Mouse (Mus musculus) CH12F3 (cell line): ENCODE results near the gene Nanog.

Experiments
- in situ Hi-C: fragments of 300-500 bp; cut with MboI; formaldehyde crosslinking; loops from 2 replicates; pipeline ENCODE4 v1.14.3; 2020; ENCODE audit warnings: low sequenced_read_pairs

The Nanog gene

DNA sequence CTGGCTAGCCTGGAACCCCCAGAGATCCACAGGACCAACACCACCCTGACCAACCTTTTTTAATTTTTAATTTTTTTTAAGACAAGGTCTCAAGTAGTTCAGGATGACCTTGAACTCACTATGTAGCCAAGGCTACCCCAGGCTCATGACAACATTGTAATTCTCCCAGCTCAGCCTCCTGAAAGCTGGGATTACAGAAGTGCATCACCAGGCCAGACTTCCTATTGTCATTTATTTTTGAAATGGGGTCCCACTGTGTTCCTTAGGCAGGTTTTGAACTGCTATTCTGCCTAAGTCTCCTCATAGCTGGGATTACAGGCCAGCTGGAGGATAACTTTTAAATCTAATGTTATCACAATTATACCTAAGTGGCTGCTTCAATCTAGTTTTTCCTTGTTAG lies 54.6 kb downstream of the Nanog start:
- in situ Hi-C loops = no loop called here

DNA sequence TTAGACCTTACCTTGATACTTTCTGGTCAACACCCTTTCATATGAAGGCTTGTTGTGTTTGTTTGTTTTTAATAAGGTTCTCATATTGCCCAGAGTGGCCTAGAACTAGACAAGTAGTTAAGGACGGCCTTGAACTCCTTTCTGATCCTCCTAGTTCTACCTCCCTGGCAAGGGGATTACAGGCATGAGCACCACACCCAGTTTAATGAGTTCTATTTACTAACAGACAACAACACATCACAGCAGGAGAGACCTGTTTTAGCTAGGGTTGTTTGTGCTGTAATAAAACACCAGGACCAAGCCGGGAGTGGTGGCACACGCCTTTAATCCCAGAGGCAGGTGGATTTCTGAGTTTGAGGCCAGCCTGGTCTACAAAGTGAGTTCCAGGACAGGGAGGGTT lies 55.2 kb downstream of the Nanog start:
- in situ Hi-C loops = no loop called here

DNA sequence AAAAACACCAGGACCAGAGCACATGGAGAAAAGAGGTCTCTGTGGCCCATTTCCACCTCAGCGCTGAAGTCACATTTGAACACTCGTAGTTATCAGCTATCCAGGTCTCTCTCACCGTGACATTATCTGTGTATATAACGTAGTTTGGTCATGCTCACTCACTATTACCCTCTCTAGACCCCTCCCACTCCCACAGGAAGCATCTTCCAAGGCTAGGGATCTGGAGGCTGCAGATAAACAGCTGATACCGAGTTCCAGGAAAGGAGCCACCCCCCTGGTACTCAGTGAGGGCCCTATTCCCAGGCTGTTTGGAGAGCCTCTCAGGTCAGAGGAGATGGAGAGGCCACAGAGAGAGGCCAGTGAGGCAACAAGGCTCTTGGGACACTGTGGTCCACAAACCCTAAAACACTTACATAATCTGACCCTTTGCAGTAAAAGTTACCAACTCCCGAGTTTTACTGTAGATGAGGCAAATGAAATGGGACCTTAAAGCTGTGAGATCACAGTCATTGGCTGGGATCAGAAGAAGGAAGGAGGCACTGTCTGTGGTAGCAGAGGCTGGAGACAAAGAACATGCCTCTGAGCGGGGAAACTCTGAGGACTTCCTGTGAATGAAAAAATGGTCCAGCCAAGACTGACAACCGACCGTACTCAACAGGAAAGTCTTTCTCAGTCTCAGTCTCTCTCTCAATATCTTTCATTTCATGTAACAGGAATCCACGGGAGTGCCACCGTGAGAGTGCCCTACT lies 55.8 kb downstream of the Nanog start:
- in situ Hi-C loops = no loop called here

DNA sequence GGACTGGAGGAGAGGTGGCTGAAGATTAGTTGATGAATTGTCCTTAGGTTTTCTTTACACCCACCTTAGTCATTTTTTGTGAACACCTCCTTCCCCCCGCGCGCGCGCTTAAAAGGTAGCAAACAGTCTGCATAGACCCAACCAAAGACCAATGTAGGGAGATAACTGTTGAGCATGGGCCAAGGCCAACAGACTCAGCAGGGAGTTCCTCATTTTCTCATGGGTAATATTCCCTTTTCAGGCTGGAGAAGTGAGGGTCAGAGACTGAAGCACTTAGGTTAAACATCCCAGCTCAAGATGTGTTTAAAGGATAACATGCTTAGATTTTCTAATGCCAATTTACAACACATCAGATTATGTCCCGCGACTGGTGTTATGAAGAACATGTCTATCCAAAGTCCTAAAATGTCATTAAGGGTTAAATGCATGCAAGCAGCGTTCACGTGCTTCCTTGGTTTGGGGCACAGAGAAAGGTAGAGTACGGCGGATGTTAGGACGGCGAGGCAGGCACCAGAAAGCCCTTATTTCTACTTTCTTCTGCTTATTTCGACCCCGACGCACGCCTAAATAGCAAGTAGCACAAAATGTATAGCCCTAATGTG lies 56.7 kb downstream of the Nanog start:
- in situ Hi-C loops = no loop called here
